Mouse (Mus musculus) MEL (cell line): ENCODE measurements at regions not wholly inside any gene's neighbourhood (a gene's known extent, or its start where the extent isn't known, plus 50 kb on each side); places are given as distances from the start of the nearest gene placed in this dataset.

Experiments used
- DNase-seq: peaks from one replicate; pipeline ENCODE4 v3.0.0; 2011; ENCODE audit warnings: low read depth, low spot score
- H3K27ac ChIP-seq: 2 replicates; pipeline ENCODE4 v1.5.1; 2012; ENCODE audit warnings: low read depth, mild to moderate bottlenecking, control low read depth, low read length, moderate library complexity; ENCODE audit not compliant: control insufficient read depth
- H3K27me3 ChIP-seq, 2 experiments: fragments of 150-350 bp in 1 of 2; sonication (generic) in 1 of 2; 2 replicates each; pipeline ENCODE4 v1.6.1; 2012; ENCODE audit warnings: low read length in 2 of 2, mild to moderate bottlenecking in 2 of 2, improper control_type of control experiment in 1 of 2, moderate library complexity in 1 of 2; ENCODE audit not compliant: insufficient read depth in 2 of 2, control insufficient read depth in 1 of 2
- H3K36me3 ChIP-seq, 2 experiments: 2 replicates each; pipeline ENCODE4 v1.6.1; 2012 to 2014; ENCODE audit warnings: low read length in 2 of 2, improper control_type of control experiment in 1 of 2, inconsistent platforms in 1 of 2, mild to moderate bottlenecking in 1 of 2; ENCODE audit not compliant: insufficient read depth in 2 of 2, control insufficient read depth in 1 of 2
- H3K4me1 ChIP-seq, 2 experiments: fragments of 150-350 bp in 1 of 2; sonication (generic) in 1 of 2; 2 replicates each; pipeline ENCODE4 v1.6.1; 2012; ENCODE audit warnings: low read length in 2 of 2, improper control_type of control experiment in 1 of 2, mild to moderate bottlenecking in 1 of 2; ENCODE audit not compliant: insufficient read depth in 2 of 2, control insufficient read depth in 1 of 2
- H3K4me3 ChIP-seq, 2 experiments: fragments of 150-350 bp in 1 of 2; sonication (generic) in 1 of 2; 2 replicates each; pipeline ENCODE4 v1.5.1; 2012; ENCODE audit warnings: low read depth in 2 of 2, low read length in 2 of 2, mild to moderate bottlenecking in 2 of 2, moderate library complexity in 2 of 2, control low read depth in 1 of 2, improper control_type of control experiment in 1 of 2; ENCODE audit not compliant: control insufficient read depth in 1 of 2, insufficient read depth in 1 of 2
- H3K79me2 ChIP-seq: 2 replicates; pipeline ENCODE4 v1.6.1; 2012; ENCODE audit warnings: mild to moderate bottlenecking, low read length, moderate library complexity; ENCODE audit not compliant: control insufficient read depth, poor library complexity, insufficient read depth
- H3K9ac ChIP-seq: 2 replicates; pipeline ENCODE4 v1.6.1; 2012; ENCODE audit warnings: low read depth, mild to moderate bottlenecking, control low read depth, low read length, moderate library complexity; ENCODE audit not compliant: control insufficient read depth, poor library complexity, severe bottlenecking
- H3K9me3 ChIP-seq: fragments of 150-350 bp; sonication (generic); replicated peaks from 2 replicates; pipeline ENCODE4 v1.6.1; 2012; ENCODE audit warnings: mild to moderate bottlenecking, low read length, improper control_type of control experiment, moderate library complexity; ENCODE audit not compliant: insufficient read depth
- BHLHE40 ChIP-seq: IDR thresholded peaks from 2 replicates; pipeline ENCODE4 v1.6.1; 2012; ENCODE audit warnings: low read depth, mild to moderate bottlenecking, inconsistent platforms, low read length, improper control_type of control experiment, borderline replicate concordance
- CHD2 ChIP-seq: IDR thresholded peaks from 2 replicates; pipeline ENCODE4 v1.6.1; 2011; ENCODE audit warnings: low read length, improper control_type of control experiment
- CTCF ChIP-seq, 3 experiments: IDR thresholded peaks in 2 of 3; conservative IDR thresholded peaks in 1 of 3; 2 replicates each; pipeline ENCODE4 v1.5.1; 2011 to 2012; ENCODE audit warnings: low read length in 3 of 3, low read depth in 2 of 3, mild to moderate bottlenecking in 2 of 3, improper control_type of control experiment in 1 of 3, inconsistent platforms in 1 of 3, mixed read lengths in 1 of 3, moderate library complexity in 1 of 3; ENCODE audit not compliant: control insufficient read depth in 1 of 3, insufficient read depth in 1 of 3, poor library complexity in 1 of 3, severe bottlenecking in 1 of 3
- E2F4 ChIP-seq: IDR thresholded peaks from 2 replicates; pipeline ENCODE4 v1.6.1; 2011; ENCODE audit warnings: low read depth, low read length, improper control_type of control experiment, borderline replicate concordance
- ETS1 ChIP-seq: IDR thresholded peaks from 2 replicates; pipeline ENCODE4 v1.6.1; 2012; ENCODE audit warnings: low read depth, mild to moderate bottlenecking, inconsistent platforms, low read length, improper control_type of control experiment, moderate library complexity
- GABPA ChIP-seq: IDR thresholded peaks from 2 replicates; pipeline ENCODE4 v1.6.1; 2012; ENCODE audit warnings: low read depth, mild to moderate bottlenecking, inconsistent platforms, low read length, improper control_type of control experiment, moderate library complexity
- HCFC1 ChIP-seq: IDR thresholded peaks from 2 replicates; pipeline ENCODE4 v1.6.1; 2012; ENCODE audit warnings: low read depth, mild to moderate bottlenecking, inconsistent platforms, low read length, improper control_type of control experiment, moderate library complexity
- KAT2A ChIP-seq: conservative IDR thresholded peaks from 2 replicates; pipeline ENCODE4 v1.6.1; 2012; ENCODE audit warnings: low read depth, low read length, improper control_type of control experiment, inconsistent platforms
- MAFK ChIP-seq: IDR thresholded peaks from 2 replicates; pipeline ENCODE4 v1.6.1; 2011; ENCODE audit warnings: low read depth, mild to moderate bottlenecking, low read length, improper control_type of control experiment, borderline replicate concordance
- MAZ ChIP-seq: IDR thresholded peaks from 2 replicates; pipeline ENCODE4 v1.6.1; 2012; ENCODE audit warnings: low read depth, mild to moderate bottlenecking, inconsistent platforms, low read length, improper control_type of control experiment
- MYC ChIP-seq: IDR thresholded peaks from 2 replicates; pipeline ENCODE4 v1.6.1; 2011; ENCODE audit warnings: low read depth, mild to moderate bottlenecking, low read length, improper control_type of control experiment, moderate library complexity
- NRF1 ChIP-seq: IDR thresholded peaks from 2 replicates; pipeline ENCODE4 v1.6.1; 2014; ENCODE audit warnings: low read depth, mild to moderate bottlenecking, inconsistent platforms, low read length, improper control_type of control experiment, moderate library complexity; ENCODE audit not compliant: poor library complexity, insufficient read depth, severe bottlenecking
- POLR2AphosphoS2 ChIP-seq: IDR thresholded peaks from 2 replicates; pipeline ENCODE4 v1.6.1; 2011; ENCODE audit warnings: low read length, improper control_type of control experiment
- POLR2AphosphoS5 ChIP-seq: IDR thresholded peaks from 2 replicates; pipeline ENCODE4 v1.6.1; 2012; ENCODE audit warnings: low read depth, borderline replicate concordance, mild to moderate bottlenecking, inconsistent platforms, low read length, moderate library complexity, mixed read lengths
- RAD21 ChIP-seq: IDR thresholded peaks from 2 replicates; pipeline ENCODE4 v1.6.1; 2011; ENCODE audit warnings: mild to moderate bottlenecking, low read depth, low read length, improper control_type of control experiment
- RCOR1 ChIP-seq: IDR thresholded peaks from 2 replicates; pipeline ENCODE4 v1.6.1; 2012; ENCODE audit warnings: low read depth, mild to moderate bottlenecking, inconsistent platforms, low read length, improper control_type of control experiment
- SIN3A ChIP-seq: IDR thresholded peaks from 2 replicates; pipeline ENCODE4 v1.6.1; 2012; ENCODE audit warnings: low read length, improper control_type of control experiment, inconsistent platforms
- SMC3 ChIP-seq: IDR thresholded peaks from 2 replicates; pipeline ENCODE4 v1.6.1; 2011; ENCODE audit warnings: low read depth, low read length, improper control_type of control experiment
- TBP ChIP-seq: IDR thresholded peaks from 2 replicates; pipeline ENCODE4 v1.8.0; 2011; ENCODE audit warnings: low read depth, low read length, improper control_type of control experiment
- UBTF ChIP-seq: IDR thresholded peaks from 2 replicates; pipeline ENCODE4 v1.6.1; 2012; ENCODE audit warnings: low read depth, mild to moderate bottlenecking, inconsistent platforms, low read length, improper control_type of control experiment, moderate library complexity, borderline replicate concordance; ENCODE audit not compliant: insufficient read depth
- USF1 ChIP-seq: IDR thresholded peaks from 2 replicates; pipeline ENCODE4 v1.6.1; 2014; ENCODE audit warnings: low read depth, mild to moderate bottlenecking, inconsistent platforms, low read length, improper control_type of control experiment, moderate library complexity
- USF2 ChIP-seq, 2 experiments: IDR thresholded peaks; 2 replicates each; pipeline ENCODE4 v1.6.1; 2011 to 2012; ENCODE audit warnings: improper control_type of control experiment in 2 of 2, low read length in 2 of 2, borderline replicate concordance in 1 of 2, inconsistent platforms in 1 of 2, low read depth in 1 of 2, mild to moderate bottlenecking in 1 of 2; ENCODE audit not compliant: insufficient read depth in 1 of 2
- ZKSCAN1 ChIP-seq: IDR thresholded peaks from 2 replicates; pipeline ENCODE4 v1.6.1; 2012; ENCODE audit warnings: low read depth, mild to moderate bottlenecking, inconsistent platforms, low read length, improper control_type of control experiment, moderate library complexity
- ZNF384 ChIP-seq: IDR thresholded peaks from 2 replicates; pipeline ENCODE4 v1.6.1; 2012; ENCODE audit warnings: low read depth, mild to moderate bottlenecking, inconsistent platforms, low read length, improper control_type of control experiment

- Histone ChIP-seq H3K36me3 (no peaks in the 10 kb centered on the region), H3K9ac (no peak overlapping the region), H3K79me2 (no peaks in the 10 kb centered on the region), H3K4me3 (no peak overlapping the region), H3K9me3 (no peaks in the 10 kb centered on the region), H3K4me1 (no peaks in the 10 kb centered on the region), H3K27ac (no peak overlapping the region), H3K27me3 (peaks cover 2 to 3% of the 10 kb centered on the region in 2 experiments; a peak in 3 of 4 replicates)
- DNase-seq, result no peak
- TF ChIP-seq BHLHE40 (no peak), ZKSCAN1 (no peak), ZNF384 (no peak), USF1 (no peak), POLR2AphosphoS5 (no peak), HCFC1 (no peak), CTCF (IDR thresholded peaks at IDR 0.05 in 2 of 3, conservative IDR thresholded peaks at IDR 0.05 in 1 of 3; ENCODE audit: control insufficient read depth in 1 of 3, insufficient read depth in 1 of 3, low read depth in 2 of 3, low read length in 3 of 3, poor library complexity in 1 of 3, severe bottlenecking in 1 of 3) (no peak), SMC3 (no peak), NRF1 (no peak), TBP (no peak), MYC (no peak), KAT2A (no peak), USF2 (IDR thresholded peaks at IDR 0.05; ENCODE audit: borderline replicate concordance in 1 of 2, insufficient read depth in 1 of 2, low read depth in 1 of 2, low read length in 2 of 2) (no peak), UBTF (no peak), GABPA (no peak), E2F4 (no peak), SIN3A (no peak)
Measured at GRCm38 (mm10) chr17:47095191-47095590, 84.8 kb upstream of the Ubr2 start.

DNA sequence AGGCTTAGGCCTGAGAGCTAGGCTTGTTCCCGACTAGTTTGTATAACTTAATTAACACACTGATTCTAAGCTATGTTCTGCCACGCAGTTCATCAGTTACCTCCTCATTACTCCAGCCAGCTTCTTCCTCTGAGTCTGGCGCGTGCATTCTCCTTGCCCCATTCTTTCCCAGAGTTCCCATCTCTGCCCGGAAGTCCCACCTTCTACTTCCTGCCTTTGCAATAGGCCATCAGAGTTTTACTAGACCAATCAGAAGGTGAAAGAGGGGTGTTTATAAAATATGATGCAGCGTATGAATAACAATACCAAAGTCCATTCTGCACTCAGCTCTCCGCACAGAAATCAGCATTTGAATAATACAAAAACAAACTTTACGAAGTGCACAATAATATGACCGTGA lies 81.7 kb upstream of the Ubr2 start:
- TF ChIP-seq ZNF384 (no peak), SIN3A (no peak), ETS1 (no peak), POLR2AphosphoS2 (no peak), TBP (no peak), RCOR1 (no peak), BHLHE40 (no peak), RAD21 (no peak), CHD2 (no peak), MAZ (no peak), MAFK (no peak)
- H3K9ac ChIP-seq, result no peak overlapping the region
- H3K36me3 ChIP-seq, result no peaks in the 10 kb centered on the region
- H3K4me1 ChIP-seq, result no peaks in the 10 kb centered on the region
- peaks cover 0 to 3% of the 10 kb centered on the region in 2 experiments; a peak in 3 of 4 replicates for H3K27me3 ChIP-seq
- no peak overlapping the region for H3K27ac ChIP-seq
- H3K9me3 ChIP-seq, result no peaks in the 10 kb centered on the region
- H3K79me2 ChIP-seq, result no peaks in the 10 kb centered on the region
- no peak overlapping the region for H3K4me3 ChIP-seq
- no peak for DNase-seq
